Mouse (Mus musculus): ENCODE data around the gene Wdr20. TPM values are rescaled to one million over a fixed set of nuclear protein-coding genes. Genes with fewer than 3 reads are reported as not detected.
"Not testable (repeated sequence)": the region's sequence is repeated elsewhere in the genome, so short reads cannot be mapped to it uniquely, and the experiment has no call there.

Gene Wdr20
- polyA plus RNA-seq, 1 experiment from 2014 or later, result 21.6 TPM

DNA sequence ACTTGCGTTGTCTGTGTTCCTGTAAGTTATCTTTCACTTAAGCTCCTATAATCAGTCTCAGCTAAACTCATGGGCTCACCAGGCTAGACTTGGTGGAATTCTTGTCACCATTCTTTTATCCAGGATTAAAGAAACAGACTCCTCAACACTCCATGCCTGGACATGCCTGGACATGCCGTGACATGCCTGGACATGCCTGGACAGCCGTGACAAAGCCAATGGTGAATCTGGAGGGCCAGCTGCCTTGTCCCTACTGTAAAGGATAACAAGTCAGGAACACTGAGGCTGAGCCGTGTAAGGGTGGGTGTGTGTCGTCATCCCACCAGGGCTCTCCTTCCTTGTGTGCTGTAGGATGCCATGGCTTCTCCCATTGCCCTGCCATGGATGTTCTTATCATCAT is 12.7 kb upstream of the Wdr20 start:
- H3K27ac ChIP-seq (replicated peaks; ENCODE audit: low read depth, low read length), result no peak overlapping the region
- no peak for DNase-seq (ENCODE audit: low spot score)
- no peaks in the 10 kb centered on the region for H3K36me3 ChIP-seq (ENCODE audit: control insufficient read depth, insufficient read depth, low read length)
- H3K9me3 ChIP-seq (ENCODE audit: control insufficient read depth, low read length), result no peaks in the 10 kb centered on the region
- H3K4me3 ChIP-seq (ENCODE audit: low read depth, low read length), result no peak overlapping the region
- ATAC-seq (ENCODE audit: insufficient number of reproducible peaks, low FRiP score, low TSS enrichment, low read depth), result no peak
- H3K4me1 ChIP-seq (ENCODE audit: control insufficient read depth, insufficient read depth, low read length), result no peaks in the 10 kb centered on the region
- no peak overlapping the region for H3K9ac ChIP-seq (ENCODE audit: low read length)
- WGBS, result 92% methylated on average over 5 of the region's 5 CpGs
- no peak overlapping the region for H3K4me2 ChIP-seq (ENCODE audit: low read depth, severe bottlenecking)
- H3K27me3 ChIP-seq (ENCODE audit: control insufficient read depth, insufficient read depth, low read length), result no peaks in the 10 kb centered on the region

DNA sequence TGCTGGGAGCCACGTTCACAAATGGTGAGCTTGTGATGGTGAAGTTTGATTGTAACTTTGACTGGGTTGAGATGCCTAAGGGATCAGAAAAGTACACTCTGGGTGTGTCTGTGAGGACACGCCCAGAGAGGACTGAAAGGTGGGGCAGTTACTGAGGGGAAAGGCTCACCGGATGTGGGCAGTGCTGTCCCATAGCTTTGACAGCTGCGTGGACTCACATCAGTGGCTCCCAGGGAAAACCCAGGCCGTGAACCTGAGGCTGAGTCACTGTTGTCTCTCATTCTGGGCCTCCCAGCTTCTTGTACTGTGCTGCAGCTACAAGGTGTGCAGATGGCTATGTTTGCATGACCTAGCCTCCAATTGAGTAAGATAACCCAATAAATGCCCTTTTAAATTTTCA is 12.3 kb upstream of the Wdr20 start:
- ATAC-seq (ENCODE audit: insufficient number of reproducible peaks, low FRiP score, low TSS enrichment, low read depth), result no peak
- DNase-seq (ENCODE audit: low spot score), result no peak
- H3K27ac ChIP-seq (replicated peaks; ENCODE audit: low read depth, low read length), result no peak overlapping the region
- no peaks in the 10 kb centered on the region for H3K9me3 ChIP-seq (ENCODE audit: control insufficient read depth, low read length)
- no peaks in the 10 kb centered on the region for H3K4me1 ChIP-seq (ENCODE audit: control insufficient read depth, insufficient read depth, low read length)
- no peak overlapping the region for H3K4me3 ChIP-seq (ENCODE audit: low read depth, low read length)
- 80% methylated on average over 5 of the region's 5 CpGs for WGBS
- no peaks in the 10 kb centered on the region for H3K27me3 ChIP-seq (ENCODE audit: control insufficient read depth, insufficient read depth, low read length)
- no peaks in the 10 kb centered on the region for H3K36me3 ChIP-seq (ENCODE audit: control insufficient read depth, insufficient read depth, low read length)
- H3K4me2 ChIP-seq (ENCODE audit: low read depth, severe bottlenecking), result no peak overlapping the region
- H3K9ac ChIP-seq (ENCODE audit: low read length), result no peak overlapping the region

DNA sequence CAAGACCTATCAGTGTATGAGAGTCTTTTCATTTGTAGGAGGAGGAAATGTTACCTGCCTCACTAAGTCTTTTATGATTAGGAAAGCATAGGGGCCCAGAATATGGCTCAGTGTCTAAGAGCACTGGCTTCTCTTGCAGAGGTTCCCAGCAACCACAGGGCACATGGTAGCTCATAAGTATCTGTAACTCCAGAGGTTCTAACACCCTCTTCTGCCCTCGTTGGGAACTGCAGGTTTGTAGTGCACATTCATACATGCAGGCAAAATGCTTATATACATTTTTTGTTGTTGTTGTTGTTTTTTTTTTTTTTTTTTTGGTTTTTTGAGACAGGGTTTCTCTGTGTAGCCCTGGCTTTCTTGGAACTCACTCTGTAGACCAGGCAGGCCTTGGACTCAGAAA is 11.3 kb upstream of the Wdr20 start:
- H3K9ac ChIP-seq (ENCODE audit: low read length), result no peak overlapping the region
- H3K4me1 ChIP-seq (ENCODE audit: control insufficient read depth, insufficient read depth, low read length), result no peaks in the 10 kb centered on the region
- no peaks in the 10 kb centered on the region for H3K27me3 ChIP-seq (ENCODE audit: control insufficient read depth, insufficient read depth, low read length)
- no peak overlapping the region for H3K4me2 ChIP-seq (ENCODE audit: low read depth, severe bottlenecking)
- ATAC-seq (ENCODE audit: insufficient number of reproducible peaks, low FRiP score, low TSS enrichment, low read depth), result no peak
- no peak for DNase-seq (ENCODE audit: low spot score)
- H3K27ac ChIP-seq (replicated peaks; ENCODE audit: low read depth, low read length), result no peak overlapping the region
- no peaks in the 10 kb centered on the region for H3K36me3 ChIP-seq (ENCODE audit: control insufficient read depth, insufficient read depth, low read length)
- H3K9me3 ChIP-seq (ENCODE audit: control insufficient read depth, low read length), result no peaks in the 10 kb centered on the region
- WGBS, result 56% methylated on average over 1 of the region's 1 CpGs
- H3K4me3 ChIP-seq (ENCODE audit: low read depth, low read length), result no peak overlapping the region

DNA sequence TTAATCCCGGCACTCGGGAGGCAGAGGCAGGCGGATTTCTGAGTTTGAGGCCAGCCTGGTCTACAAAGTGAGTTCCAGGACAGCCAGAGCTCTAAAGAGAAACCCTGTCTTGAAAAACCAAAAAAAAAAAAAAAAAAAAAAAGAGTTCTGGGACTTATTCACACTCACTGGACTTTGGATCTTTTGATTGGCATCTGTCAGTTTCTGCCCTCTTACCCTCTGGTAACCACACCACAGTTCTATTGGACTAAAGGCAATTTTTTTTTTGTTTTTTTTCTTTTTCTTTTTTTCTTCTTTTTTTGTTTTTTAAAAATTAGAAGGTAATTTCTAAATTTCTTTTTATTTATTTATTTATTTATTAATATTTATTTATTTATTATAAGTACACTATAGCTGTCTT is 4.5 kb upstream of the Wdr20 start:
- not testable (repeated sequence) for H3K4me3 ChIP-seq (ENCODE audit: low read depth, low read length); H3K27ac ChIP-seq (replicated peaks; ENCODE audit: low read depth, low read length); H3K9me3 ChIP-seq (ENCODE audit: control insufficient read depth, low read length); H3K27me3 ChIP-seq (ENCODE audit: control insufficient read depth, insufficient read depth, low read length); H3K4me1 ChIP-seq (ENCODE audit: control insufficient read depth, insufficient read depth, low read length); H3K36me3 ChIP-seq (ENCODE audit: control insufficient read depth, insufficient read depth, low read length); DNase-seq (ENCODE audit: low spot score); H3K9ac ChIP-seq (ENCODE audit: low read length); ATAC-seq (ENCODE audit: insufficient number of reproducible peaks, low FRiP score, low TSS enrichment, low read depth); H3K4me2 ChIP-seq (ENCODE audit: low read depth, severe bottlenecking)
- WGBS, result 96% methylated on average over 3 of the region's 3 CpGs

DNA sequence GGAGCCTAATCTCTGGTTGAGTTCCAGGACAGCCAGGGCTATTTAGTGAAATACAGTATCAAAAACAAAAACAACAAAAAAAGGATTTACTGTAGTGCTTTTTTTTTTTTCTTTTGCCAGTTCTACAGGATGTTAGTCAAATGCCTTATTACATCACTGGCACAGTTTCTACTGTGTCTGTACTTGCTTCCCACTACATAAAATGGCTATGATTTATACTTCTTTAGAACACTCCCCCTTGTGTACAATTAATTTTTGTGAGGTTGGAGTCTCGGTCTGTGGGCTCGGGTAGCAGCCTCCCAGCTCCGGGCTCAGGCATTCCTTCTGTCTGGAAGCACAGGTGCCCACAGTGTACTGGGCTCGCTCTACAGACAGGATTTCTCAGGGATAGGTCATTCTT is 1.1 kb upstream of the Wdr20 start:
- Histone ChIP-seq H3K27me3 (ENCODE audit: control insufficient read depth, insufficient read depth, low read length) (no peaks in the 10 kb centered on the region), H3K4me1 (ENCODE audit: control insufficient read depth, insufficient read depth, low read length) (peaks cover 10% of the 10 kb centered on the region), H3K9me3 (ENCODE audit: control insufficient read depth, low read length) (no peaks in the 10 kb centered on the region), H3K4me3 (ENCODE audit: low read depth, low read length) (0 out of 2 replicates have a peak overlapping the region, but pooled peaks have one; percentile 99), H3K4me2 (ENCODE audit: low read depth, severe bottlenecking) (peak overlapping the region; percentile 90), H3K9ac (ENCODE audit: low read length) (no peak overlapping the region), H3K27ac (replicated peaks; ENCODE audit: low read depth, low read length) (no peak overlapping the region), H3K36me3 (ENCODE audit: control insufficient read depth, insufficient read depth, low read length) (no peaks in the 10 kb centered on the region)
- 16% methylated on average over 4 of the region's 4 CpGs for WGBS
- DNase-seq (ENCODE audit: low spot score) (peak; percentile 28), ATAC-seq (ENCODE audit: insufficient number of reproducible peaks, low FRiP score, low TSS enrichment, low read depth) (no peak)

DNA sequence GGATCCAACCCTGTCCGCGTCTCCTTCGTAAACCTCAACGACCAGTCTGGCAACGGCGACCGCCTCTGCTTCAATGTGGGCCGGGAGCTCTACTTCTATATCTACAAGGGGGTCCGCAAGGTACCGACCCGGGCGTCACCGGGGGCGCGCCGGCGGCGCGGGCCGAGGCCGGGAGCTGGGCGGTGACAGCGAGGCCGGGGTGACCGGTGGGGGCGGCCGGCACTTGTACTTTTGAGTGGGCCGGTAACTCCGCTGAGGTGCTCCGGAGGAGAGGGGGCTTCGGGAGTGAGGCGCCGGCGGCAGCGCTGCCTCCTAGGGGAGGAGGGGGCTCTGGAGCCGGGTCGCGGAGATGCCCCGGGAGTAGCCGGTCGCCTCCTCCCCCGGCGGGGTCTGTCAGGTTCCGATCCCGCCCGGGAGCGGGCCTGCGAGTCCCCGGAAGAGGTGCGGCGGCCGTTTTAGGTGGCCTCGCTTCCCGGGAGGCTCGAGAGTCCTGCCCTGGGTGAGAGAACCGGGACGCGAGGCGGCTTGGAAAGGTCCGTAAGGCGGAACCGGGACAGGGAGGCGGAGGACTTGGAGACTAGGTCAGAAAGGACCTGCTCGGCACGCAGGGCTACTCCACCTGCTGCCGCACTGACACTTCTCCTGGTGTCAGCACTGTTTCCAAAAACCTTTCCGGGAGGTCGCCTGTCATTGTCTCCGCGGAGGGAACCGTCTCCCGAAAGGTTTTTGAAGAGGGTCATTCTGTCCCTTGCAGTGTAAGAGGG is 596 bp downstream of the Wdr20 start:
- no peaks in the 10 kb centered on the region for H3K27me3 ChIP-seq (ENCODE audit: control insufficient read depth, insufficient read depth, low read length)
- DNase-seq (ENCODE audit: low spot score) (no peak), ATAC-seq (ENCODE audit: insufficient number of reproducible peaks, low FRiP score, low TSS enrichment, low read depth) (peak; percentile 66; the same call in 1 of the 2 replicates)
- no peaks in the 10 kb centered on the region; the same call in 1 of the 2 replicates for H3K36me3 ChIP-seq (ENCODE audit: control insufficient read depth, insufficient read depth, low read length)
- H3K9ac ChIP-seq (ENCODE audit: low read length), result peak overlapping the region; percentile 92
- H3K27ac ChIP-seq (replicated peaks; ENCODE audit: low read depth, low read length), result 0 out of 2 replicates have a peak overlapping the region, but pooled peaks have one; percentile 47
- H3K4me3 ChIP-seq (ENCODE audit: low read depth, low read length), result peak overlapping the region; percentile 99
- under 1% methylated on average over 71 of the region's 72 CpGs for WGBS
- H3K9me3 ChIP-seq (ENCODE audit: control insufficient read depth, low read length), result no peaks in the 10 kb centered on the region
- H3K4me1 ChIP-seq (ENCODE audit: control insufficient read depth, insufficient read depth, low read length), result peaks cover 10% of the 10 kb centered on the region
- H3K4me2 ChIP-seq (ENCODE audit: low read depth, severe bottlenecking), result peak overlapping the region; percentile 94

DNA sequence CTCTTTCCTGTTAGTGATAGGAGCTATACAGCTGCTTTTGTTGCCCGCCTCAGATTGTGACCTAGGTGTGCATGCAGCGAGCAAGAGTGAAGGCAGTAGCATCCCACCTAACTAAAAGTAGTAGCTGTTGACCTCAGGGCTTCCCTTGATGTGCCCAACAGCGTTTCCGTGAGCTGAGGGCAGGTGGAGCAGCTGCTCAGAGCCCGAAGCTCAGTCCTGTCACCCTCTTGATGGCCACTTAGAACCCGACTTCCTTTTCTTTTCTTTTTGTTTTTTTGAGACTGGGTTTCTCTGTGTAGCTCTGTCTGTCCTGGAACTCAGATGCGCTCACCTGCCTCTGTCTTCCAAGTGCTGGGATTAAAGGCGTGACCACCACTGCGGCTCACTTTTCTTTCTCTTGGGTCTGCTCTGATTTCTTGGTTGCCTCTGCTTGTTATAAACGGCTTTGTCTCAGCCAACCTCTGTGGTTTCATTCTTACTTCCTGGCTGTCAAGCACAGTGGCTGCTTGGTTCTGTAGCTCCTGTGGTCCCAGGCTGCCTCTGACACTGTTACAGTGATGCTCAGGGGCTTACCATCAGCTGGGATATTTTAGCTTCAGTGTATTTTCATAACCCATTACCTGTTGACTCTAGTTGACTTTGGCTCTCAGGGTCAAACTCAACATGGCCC is 13.2 kb downstream of the Wdr20 start:
- DNase-seq (ENCODE audit: low spot score) (no peak), ATAC-seq (ENCODE audit: insufficient number of reproducible peaks, low FRiP score, low TSS enrichment, low read depth) (no peak)
- H3K4me2 ChIP-seq (ENCODE audit: low read depth, severe bottlenecking), result no peak overlapping the region
- H3K27me3 ChIP-seq (ENCODE audit: control insufficient read depth, insufficient read depth, low read length), result no peaks in the 10 kb centered on the region
- peaks cover 2% of the 10 kb centered on the region; the same call in 1 of the 2 replicates for H3K36me3 ChIP-seq (ENCODE audit: control insufficient read depth, insufficient read depth, low read length)
- WGBS, result 85% methylated on average over 10 of the region's 10 CpGs
- no peak overlapping the region for H3K27ac ChIP-seq (replicated peaks; ENCODE audit: low read depth, low read length)
- no peak overlapping the region for H3K4me3 ChIP-seq (ENCODE audit: low read depth, low read length)
- no peak overlapping the region for H3K9ac ChIP-seq (ENCODE audit: low read length)
- H3K9me3 ChIP-seq (ENCODE audit: control insufficient read depth, low read length), result no peaks in the 10 kb centered on the region
- H3K4me1 ChIP-seq (ENCODE audit: control insufficient read depth, insufficient read depth, low read length), result no peaks in the 10 kb centered on the region

DNA sequence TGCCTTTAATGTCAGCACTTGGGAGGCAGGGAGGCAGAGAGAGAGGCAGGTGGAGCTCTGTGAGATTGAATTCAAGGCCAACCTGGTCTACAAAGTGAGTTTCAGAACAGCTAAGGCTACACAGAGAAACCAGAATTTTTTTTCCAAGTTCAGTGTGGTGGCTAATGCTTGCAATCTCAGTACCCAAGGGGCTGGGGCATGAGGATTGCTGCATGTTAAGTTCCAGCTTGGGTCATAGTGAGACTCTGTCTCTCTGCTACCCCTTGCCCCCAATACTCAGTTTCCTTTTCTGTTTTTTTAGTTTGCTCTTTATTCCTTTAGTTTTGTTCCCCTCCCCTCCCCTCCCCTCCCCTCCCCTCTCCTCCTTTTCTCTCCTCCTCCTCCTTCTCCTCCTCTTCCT is 15.0 kb downstream of the Wdr20 start:
- peaks cover 2% of the 10 kb centered on the region; the same call in 1 of the 2 replicates for H3K36me3 ChIP-seq (ENCODE audit: control insufficient read depth, insufficient read depth, low read length)
- H3K27ac ChIP-seq (replicated peaks; ENCODE audit: low read depth, low read length), result no peak overlapping the region
- H3K4me2 ChIP-seq (ENCODE audit: low read depth, severe bottlenecking), result no peak overlapping the region
- no peak overlapping the region for H3K4me3 ChIP-seq (ENCODE audit: low read depth, low read length)
- no peak for DNase-seq (ENCODE audit: low spot score)
- ATAC-seq (ENCODE audit: insufficient number of reproducible peaks, low FRiP score, low TSS enrichment, low read depth), result no peak
- H3K27me3 ChIP-seq (ENCODE audit: control insufficient read depth, insufficient read depth, low read length), result no peaks in the 10 kb centered on the region
- H3K9ac ChIP-seq (ENCODE audit: low read length), result no peak overlapping the region
- no peaks in the 10 kb centered on the region for H3K4me1 ChIP-seq (ENCODE audit: control insufficient read depth, insufficient read depth, low read length)
- H3K9me3 ChIP-seq (ENCODE audit: control insufficient read depth, low read length), result no peaks in the 10 kb centered on the region

All from limb, embryonic 11.5 days (tissue).